Mouse (Mus musculus) skeletal muscle tissue, adult 2 months (tissue): ENCODE results near the gene Fdxr.

Experiments
- DNase-seq: peaks from one replicate; pipeline ENCODE4 v3.0.0-alpha.2; 2012; ENCODE audit warnings: low read depth, low spot score

The Fdxr gene

DNA sequence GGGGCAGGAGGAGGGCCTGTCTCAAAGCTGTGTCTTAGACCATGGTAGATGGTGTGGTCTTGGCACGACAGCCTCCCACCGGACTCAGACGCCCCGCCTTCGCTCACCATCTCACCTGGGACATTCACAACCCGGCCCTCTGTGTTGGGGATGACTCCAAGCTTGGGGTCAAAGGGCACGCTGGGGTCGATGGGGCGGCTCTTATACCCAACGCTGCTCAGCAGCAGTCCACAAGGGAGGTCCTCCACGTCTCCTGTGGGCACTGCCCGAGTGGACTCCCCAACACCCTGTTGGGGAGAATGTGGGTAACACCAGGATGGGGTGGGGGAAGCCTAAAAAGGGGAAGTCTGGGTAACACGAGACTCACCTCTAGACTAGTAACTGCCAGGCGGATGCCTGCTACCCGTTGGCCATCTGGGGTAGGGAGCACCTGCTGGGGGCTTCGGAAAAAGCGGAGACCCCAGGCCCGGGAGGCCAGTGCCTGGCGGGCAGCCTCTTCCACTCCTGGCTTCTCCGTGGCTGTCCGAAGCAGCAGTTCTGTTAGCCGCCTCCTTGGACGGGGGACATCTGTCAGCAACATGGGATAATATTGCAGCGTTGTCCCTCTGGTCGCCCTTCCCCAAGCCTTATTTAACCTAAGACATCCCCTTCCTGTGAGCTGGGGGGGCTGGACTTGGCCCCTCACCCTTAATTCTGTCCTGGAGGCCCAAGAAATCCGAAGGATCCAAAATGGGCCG, 7.4 kb downstream of the Fdxr start:
- DNase-seq, result no peak

DNA sequence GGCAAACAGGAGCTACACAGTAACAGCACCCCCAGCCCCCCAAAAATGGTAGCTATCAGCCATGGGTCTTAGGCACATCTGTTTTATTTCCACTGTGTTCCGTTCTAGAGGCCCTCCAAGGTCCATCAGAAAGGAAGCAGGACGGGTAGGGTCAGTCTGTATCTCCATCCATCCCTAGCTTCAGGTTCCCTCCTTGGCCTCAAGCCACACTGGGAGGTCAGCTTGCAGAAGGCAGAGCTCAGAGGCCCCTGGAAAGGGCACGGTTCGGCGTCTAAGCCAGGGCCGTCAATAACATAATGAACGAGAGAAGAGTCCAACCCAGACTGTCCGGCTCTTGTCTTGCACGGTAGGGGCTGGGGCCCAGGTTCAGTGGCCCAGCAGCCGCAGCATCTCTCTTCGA, 8.9 kb downstream of the Fdxr start:
- no peak for DNase-seq

DNA sequence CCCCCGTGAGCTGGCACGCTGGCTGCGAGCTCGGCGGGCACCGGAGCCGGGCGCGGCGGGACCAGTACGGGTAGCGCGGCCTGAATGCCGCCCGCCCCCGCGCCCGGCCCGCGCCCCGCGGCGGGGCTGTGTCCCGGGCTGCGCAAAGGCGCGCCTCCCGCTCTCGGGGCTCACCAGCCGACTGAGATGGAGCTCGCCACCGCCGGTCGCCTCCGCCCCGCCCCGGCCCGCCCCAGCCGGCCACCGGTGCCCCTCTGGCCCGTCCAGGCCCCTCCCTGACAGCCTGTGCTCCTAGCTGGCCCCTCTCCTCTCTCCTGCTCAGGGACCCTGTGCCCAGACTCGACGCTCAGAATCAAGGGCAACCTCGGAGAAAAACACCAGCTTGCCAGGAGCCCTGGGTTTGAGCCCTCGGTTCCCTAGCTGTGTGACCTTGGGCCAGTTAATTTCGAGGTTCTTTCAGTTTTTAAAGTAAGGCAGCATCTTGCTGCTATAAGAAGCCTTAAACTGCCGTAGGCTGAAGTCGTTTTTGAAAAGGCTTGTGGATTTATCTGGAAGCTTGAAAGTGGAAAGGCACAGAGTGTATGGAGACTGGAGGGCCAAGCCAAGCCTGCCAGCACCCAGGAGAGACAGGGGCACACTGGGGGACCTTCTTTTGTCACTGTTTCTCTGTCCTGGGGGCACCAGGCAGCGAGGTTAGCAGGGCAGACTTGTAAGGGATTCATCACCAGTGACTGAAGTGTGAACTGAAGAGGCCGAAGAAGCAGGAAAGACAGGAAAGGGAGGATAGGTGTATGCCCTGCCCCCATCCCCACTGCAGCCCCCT, 9.6 kb downstream of the Fdxr start, which contains the start of gene Grin2c:
TSS of gene Grin2c (minus strand) at position 183 of the 823 bp plus-strand sequence.
- no peak for DNase-seq

DNA sequence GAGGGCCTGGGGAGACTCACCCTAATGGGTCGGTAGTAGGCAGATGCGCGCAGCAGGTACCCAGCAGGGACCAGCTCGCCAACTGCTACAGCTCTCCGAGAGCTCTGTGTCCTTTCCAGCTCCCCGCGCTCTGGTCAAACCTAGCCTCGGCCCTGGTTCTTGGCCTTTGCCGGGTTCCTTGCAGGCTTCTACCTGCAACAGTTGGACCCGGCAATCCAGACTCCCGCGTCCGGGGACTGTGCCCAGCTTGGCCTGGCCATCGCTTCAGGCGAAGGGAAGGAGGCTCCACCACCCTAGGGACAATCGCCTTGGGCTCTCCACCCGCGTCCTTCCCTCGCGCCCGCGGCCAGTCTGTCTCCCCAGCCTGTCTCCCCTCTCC, 10.5 kb downstream of the Fdxr start:
- DNase-seq, result no peak

DNA sequence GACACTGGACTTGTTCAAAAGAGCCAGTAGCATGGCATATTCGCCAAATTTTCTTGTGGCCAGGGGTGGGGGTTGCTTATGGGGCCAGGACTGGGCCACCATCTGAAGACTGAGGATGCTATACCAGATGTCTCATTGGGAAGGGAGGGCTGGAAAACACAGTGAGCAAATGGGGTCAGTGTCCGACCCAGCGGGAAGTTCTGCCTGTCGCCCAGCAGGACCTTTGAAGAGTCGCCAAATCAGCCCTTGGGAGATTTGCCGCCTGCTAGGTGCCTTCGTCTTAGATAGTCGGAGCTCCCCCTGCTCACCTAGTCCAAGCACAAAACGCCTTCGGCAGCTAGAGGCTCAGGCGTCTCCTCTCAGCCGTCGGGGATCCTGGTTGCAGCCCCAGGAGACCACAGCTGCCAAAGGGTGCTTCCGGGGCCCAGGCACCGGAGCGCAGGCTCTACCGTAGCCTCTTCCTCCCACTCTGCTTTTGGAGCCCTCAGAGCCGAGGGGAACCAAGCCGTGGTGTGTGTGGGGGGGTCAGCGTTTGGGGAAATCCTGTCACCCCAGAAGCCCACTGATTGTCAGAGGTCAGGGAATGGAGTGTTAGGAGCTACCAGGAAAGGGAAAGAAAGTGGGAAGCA, 11.0 kb downstream of the Fdxr start:
- no peak for DNase-seq

DNA sequence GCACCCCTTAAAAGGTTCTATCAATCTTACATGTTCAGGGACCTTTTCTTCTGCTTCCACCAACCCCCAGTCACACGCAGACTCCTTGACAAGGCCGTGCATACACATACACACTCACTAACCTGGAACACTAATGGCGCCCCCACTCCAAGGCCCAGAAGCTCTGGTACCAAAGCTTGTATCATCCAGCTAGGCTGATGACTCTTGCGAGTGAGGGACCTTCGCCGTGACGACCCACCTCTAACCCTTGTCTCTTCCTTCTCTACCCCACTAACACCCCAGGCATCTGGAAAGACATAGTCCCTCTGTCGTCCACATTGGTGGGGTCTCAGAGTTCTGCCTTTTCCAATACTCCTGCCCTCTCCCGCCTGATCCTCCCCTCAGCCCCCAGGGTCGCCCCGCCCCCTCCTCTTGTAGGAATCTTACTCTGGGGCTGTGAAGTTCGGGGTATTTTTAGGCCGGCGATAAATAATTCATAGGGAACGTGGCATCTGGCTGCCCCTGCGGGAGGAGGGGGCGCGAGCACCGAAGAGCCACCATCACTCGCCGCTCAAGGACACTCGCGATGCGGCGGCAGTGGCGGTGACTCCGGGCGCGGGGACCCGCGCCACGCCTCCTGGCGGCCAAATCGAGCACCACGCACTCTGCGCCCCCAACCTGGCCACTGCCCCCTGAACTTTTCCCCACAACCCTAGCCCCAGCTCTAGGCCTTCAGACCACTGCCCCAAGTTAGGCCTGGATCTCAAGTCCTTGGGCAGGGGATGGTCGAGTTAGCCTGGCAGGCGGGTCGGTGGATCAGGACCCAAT, 11.8 kb downstream of the Fdxr start:
- no peak for DNase-seq

DNA sequence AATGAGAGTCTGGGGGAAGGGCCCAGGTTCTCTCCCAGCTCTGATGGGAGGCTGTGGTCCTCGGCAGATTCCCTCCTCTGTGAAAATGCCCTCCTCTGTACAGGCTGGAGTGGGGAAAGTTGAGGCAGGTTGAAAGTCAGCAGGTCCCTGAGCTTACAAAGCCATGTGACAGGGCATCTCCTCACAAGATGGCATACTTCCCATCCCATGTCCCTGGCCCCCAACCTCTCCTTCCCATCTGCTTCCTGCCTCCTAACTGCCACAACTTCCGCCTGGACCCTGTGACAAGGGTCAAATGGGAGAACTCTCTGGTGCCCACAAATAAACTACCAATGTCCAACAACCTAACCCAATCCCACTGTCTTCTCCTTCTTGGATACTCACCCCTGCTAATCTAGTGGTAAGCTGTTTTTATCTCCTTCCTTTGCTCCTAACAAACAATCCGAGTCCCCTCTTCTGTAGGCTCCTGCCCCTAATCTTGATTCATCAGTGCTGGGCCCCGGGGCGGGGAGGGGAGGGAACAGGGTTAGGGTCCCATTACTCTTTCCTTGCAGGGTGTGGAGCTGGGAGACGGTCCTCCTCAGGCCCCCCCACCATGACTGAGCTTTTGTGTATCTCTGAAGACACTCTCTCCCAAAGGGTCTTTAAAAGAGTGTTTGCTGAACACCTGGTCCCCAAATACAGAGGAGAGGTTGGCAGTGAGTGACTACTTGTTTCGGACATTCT, 12.6 kb downstream of the Fdxr start:
- no peak for DNase-seq

DNA sequence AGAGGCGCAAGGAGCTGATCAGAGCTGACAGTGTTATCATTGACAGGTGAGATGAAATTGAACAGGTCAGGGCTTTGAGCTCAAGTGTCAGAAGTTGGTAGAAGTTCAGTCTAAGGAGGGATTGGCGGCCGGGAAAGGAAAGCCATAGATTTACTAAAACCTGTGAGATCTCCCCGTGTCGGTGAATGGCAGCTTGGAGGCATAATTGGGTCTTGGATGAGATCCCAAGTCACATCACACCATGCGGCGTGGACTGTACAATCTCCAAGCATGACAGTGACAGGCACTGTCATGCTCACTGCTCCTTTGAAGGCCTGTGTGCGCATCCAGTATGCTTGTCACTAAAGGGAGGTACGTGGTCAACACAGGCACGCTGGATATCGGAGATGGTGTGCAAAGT, 13.9 kb downstream of the Fdxr start:
- no peak for DNase-seq

DNA sequence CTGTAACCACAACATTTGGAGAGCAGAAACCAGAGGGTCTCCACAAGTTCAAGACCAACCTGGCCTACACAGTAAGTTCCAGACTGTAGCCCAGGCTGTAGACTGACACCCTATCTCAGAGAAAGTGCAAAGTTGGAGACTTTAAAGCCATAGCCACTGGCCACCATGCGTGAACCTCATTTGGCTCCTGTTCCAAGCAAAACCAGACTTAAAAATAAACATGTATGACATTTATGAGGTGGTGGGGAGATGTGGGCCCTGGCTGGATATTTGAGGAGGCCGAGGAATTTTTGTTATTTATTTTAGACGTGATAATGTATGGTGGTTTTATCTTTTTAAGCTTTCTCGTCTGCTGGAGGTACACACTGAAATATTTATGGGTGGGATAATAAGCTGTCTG, 17.7 kb downstream of the Fdxr start:
- DNase-seq, result no peak

DNA sequence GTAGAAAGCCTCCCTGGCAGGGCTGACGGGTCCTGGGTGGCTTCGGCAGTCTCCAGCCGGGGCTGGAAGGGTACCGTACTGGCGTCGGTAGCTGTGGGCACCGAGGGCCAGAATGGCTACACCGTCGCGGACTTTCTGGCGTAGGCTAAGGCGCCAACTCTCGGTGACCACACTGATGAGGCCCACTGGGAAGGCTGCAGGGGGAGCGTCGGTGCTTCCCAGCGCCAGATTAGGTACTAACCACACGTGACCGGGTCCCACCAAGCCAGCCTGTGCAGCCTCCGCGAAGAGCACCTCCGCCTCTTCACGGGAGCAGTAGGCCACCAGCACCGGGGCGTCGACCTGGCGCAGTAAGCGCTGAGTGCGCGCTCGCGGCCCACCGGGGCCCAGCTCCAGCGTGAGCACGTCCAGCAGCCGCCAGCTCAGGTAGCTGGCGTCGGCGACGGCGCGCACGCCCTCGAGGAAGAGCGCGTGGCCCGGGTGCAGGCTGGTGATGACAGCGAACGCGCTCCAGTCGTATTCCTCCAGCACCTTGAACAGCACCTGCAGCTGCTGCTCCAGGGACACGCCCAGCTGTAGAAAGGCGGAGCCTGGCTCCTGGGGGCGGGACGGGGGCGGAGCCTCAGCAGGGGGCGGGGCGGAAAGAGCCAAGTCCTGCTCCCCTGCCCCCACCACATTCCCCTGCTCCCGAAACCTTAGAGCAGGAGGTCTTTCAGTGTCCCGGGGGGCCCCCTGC, 18.9 kb downstream of the Fdxr start:
- DNase-seq, result no peak

DNA sequence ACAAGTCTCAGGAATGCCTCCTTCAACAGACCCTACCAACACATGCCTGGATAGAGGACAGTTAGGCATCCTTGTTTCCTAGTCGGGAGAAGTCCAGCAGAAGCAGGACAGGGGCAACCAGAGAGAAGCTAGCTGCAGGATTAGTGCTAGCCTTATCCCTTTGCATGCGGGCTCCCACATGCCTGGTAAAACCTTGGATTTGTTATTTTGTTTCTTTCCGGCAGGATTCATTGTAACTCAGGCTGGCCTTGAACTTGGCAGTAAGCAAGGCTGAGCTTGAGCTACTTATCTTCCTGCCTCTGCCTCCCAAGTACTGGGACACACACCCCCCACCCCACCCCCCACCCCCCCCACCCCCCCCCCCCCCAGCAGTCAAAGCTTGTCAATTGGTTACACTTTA, 25.6 kb downstream of the Fdxr start:
- no peak for DNase-seq

DNA sequence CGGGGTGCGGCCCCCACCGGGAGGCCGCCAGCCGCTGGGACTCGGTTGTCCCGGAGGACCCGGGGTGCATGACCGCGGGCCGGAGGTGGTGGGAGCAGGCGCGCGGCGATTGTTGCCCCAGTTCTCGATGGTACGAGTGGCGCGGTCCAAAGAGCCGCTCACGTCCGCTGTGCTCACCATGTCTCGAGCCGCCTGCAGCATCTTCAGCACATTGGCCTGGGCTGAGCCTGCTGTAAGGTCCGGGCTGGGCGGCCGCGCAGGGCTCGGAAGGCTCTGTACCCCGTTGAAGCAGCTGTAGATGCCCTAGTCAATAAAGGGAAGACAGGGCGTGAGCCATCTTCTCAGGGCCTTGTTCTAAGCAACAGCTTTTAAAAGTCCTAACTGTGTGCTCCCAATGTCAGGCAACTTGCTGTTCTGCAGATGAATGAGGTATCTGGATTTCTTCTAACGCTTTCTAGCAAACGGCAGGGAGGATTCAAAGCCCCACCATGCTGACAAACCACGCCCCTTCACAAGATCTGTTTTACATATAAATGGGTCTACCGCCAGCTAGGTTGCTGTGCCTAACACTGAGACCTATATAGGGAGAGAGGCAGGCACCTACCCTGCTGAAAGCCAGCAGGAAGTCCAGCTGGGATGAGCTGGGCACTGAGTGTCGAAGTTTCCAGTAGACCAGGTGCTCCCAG, 26.3 kb downstream of the Fdxr start:
- no peak for DNase-seq

DNA sequence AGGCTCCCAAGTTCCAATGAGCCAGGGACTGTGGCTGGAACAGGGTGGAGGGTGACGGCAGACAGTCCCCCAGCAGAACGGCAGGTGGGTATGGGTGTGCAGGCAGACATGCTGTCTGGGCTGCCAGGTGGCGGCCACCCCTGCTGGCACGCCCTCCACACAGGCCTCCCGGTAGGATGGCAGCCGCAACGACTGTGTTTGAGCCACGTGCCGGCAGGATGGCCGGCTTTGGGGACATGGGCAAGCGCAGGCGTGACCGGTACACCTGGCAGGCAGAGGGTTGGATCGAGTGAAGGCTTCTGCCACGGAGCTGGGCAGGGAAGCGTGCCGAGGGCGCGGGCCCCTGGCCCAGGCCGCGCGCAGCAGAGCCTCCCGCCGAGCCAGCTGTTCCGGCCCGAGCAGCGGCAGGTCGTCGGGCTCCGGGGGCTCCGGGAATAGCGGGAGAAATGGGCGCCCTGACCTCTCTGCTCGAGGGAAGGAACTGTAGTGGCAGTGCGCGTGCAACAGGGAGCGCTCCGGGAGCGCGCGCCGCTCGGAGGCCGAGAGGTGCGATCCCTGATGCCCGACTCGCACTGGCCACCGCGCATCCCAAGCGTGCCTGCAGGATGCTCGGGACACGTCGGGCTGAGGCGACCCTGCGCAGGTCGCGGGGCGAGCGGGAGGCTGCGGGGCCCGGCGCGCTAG, 27.0 kb downstream of the Fdxr start:
- DNase-seq, result no peak

DNA sequence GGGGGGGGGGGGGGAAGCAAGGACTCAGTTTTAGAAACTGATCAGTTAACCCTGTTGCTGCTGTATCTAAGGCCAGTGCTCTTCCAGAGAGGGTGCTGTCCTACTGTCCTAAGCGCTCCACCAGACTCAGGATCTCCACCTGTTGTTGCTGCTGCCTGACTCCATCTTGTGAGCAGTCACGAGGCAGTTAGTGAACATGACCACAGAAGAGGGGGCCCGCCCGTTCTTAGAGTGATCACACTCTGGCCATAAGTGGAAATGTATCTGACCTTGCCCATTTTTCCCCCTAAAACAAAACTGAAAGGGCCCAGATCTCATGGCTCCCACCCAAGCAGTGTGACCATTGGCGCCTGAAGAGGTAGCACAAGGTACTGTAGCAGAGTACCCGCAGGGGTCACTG, 28.9 kb downstream of the Fdxr start:
- DNase-seq, result no peak

DNA sequence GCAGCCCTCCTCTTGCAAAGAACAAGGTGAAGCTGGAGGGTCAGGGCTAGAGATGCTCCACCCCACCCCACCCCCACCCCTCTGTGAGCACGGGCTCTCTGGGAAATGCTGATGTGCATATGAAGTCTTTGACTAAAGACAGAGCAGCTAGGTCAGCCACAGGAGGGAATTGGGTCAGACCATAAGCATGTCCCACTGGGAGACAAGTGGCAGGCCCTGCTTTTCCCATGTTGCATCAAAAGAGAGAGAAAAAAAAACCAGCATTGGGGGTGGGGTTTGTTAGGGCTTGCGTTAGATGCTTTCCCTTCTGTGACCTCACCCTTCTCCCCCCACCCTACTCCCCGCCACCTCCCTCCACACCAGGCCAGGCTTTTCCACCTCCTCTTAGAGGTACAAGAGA, 29.6 kb downstream of the Fdxr start:
- no peak for DNase-seq

DNA sequence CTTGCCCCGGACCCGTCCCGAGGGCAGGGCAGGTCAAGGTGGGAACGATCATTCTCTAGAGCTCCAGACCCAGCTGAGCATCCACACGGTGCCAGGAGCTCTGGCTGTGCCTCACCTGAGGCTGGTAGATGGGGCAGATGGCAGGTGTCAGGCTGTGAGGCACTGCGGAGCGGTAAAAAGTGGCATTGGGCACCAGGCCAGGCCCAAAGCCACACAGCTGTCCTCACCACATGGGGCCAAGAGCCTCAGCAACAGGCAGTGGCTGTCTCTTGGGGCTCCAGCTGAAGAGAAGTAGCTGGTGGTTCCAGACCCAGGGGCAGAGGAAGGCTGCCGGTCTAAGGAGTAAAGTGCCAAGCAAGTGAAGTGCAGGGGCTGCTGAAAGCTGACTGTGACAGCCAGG, 30.5 kb downstream of the Fdxr start:
- DNase-seq, result no peak

DNA sequence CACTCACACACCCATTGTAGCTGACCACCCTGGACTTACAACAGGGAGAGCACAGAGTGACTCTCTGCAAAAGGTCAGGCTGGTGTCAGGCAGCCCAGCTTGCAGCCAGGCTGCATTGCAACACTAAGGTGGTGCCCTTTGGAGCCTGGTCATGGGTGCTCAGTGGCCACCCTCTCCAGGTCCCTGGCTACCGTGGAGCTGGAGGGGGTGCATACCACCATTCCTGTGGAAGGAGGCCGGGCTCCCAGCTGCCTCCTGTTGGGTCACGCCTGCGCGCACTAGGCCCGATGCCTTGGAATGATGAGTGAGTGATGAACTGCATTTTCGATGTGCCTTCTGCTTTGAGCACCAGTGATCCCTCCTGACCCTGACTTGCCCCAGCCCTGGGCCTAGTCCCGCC, 32.0 kb downstream of the Fdxr start:
- DNase-seq, result no peak

DNA sequence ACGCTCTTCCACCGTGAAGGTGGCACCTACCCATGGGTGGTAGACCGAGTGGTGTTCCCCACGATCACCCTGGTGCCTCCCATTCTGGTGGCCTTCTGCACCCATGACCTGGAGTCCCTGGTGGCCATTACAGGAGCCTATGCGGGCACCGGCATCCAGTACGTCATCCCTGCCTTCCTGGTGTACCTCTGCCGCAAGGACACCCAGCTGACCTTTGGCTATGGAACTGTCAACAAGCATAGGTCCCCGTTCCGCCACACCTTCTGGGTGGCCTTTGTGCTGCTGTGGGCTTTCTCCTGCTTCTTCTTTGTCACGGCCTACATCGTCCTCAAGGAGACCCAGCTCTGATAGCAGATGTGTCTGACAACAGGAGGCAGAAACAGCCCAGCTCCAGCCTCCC, 33.1 kb downstream of the Fdxr start:
- no peak for DNase-seq

DNA sequence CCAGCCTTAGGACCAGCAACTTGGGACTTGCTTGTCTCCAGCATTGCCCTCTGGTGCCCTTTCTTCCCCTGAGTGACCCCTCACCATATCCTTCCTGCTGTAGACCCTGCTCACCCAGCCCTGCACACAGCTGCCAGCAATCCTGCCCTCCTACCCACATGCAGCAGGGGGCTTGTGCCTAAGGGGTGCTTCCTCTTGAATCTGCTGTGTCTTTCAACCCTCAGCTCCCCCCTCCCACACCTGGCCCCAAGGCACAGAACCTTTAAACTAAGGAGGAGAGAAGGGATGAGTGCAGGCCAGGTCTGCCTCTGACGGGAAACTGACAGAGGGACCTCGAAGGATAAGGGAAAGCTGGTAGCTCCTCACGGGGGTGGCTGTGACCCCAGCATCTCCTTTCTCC, 34.1 kb downstream of the Fdxr start:
- no peak for DNase-seq
